Mouse (Mus musculus): ENCODE data around the gene Gm33543. TPM values are rescaled to one million over a fixed set of nuclear protein-coding genes. Genes with fewer than 3 reads are reported as not detected.

The Gm33543 gene
- total and polyA plus RNA-seq, 3 experiments: not detected

GRCm38 (mm10) chr10:95839803-95840202, 2.9 kb downstream of the Gm33543 start:
- no peak overlapping the region for H3K9ac ChIP-seq (ENCODE audit: control insufficient read depth, low read depth, low read length, poor library complexity, severe bottlenecking)
- no peaks in the 10 kb centered on the region for H3K27me3 ChIP-seq (ENCODE audit: control insufficient read depth in 1 of 2, insufficient read depth in 2 of 2, low read length in 2 of 2)
- H3K36me3 ChIP-seq (ENCODE audit: control insufficient read depth in 1 of 2, insufficient read depth in 2 of 2, low read length in 2 of 2): no peaks in the 10 kb centered on the region
- DNase-seq (ENCODE audit: low read depth, low spot score): no peak
- no peak overlapping the region for H3K4me3 ChIP-seq (ENCODE audit: control insufficient read depth in 1 of 2, insufficient read depth in 1 of 2, low read depth in 2 of 2, low read length in 2 of 2)
- H3K27ac ChIP-seq (ENCODE audit: control insufficient read depth, low read depth, low read length): no peak overlapping the region
- TF ChIP-seq CHD2 (IDR thresholded peaks at IDR 0.05; ENCODE audit: low read length) (no peak), TCF12 (IDR thresholded peaks at IDR 0.05; ENCODE audit: low read depth, low read length) (no peak), USF2 (IDR thresholded peaks at IDR 0.05; ENCODE audit: borderline replicate concordance in 1 of 2, insufficient read depth in 1 of 2, low read depth in 1 of 2, low read length in 2 of 2) (no peak), POLR2AphosphoS2 (IDR thresholded peaks at IDR 0.05; ENCODE audit: low read length) (no peak)
- no peaks in the 10 kb centered on the region for H3K4me1 ChIP-seq (ENCODE audit: control insufficient read depth in 1 of 2, insufficient read depth in 2 of 2, low read length in 2 of 2)
- H3K9me3 ChIP-seq (replicated peaks; ENCODE audit: insufficient read depth, low read length): no peaks in the 10 kb centered on the region
- H3K79me2 ChIP-seq (ENCODE audit: control insufficient read depth, insufficient read depth, low read length, poor library complexity): no peaks in the 10 kb centered on the region

DNA sequence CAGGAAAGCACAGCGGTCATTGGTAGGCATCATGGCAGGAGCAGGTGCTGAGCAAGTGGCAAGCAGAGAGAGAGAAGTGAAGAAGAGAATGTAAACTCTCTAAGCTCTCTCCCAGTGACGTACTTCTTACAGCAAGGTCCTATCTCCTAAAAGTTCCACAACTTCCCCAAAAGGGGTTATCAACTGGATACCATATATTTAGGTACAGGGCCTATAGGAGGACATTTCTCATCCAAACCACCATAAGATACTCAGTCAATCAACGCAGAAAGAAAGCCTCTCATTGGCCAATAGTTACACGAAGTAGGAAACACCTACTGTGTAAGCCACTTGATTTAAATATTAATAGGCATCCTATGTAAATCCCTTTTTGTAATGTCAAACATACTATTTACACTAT, 3.7 kb downstream of the Gm33543 start:
- H3K36me3 ChIP-seq (ENCODE audit: control insufficient read depth in 1 of 2, insufficient read depth in 2 of 2, low read length in 2 of 2): no peaks in the 10 kb centered on the region
- no peak for TF ChIP-seq POLR2AphosphoS5 (IDR thresholded peaks at IDR 0.05; ENCODE audit: borderline replicate concordance, low read depth, low read length)
- no peak for TF ChIP-seq GATA1 (IDR thresholded peaks at IDR 0.05; ENCODE audit: low read depth, low read length)
- no peak for TF ChIP-seq BHLHE40 (IDR thresholded peaks at IDR 0.05; ENCODE audit: borderline replicate concordance, low read depth, low read length)
- no peak for TF ChIP-seq POLR2AphosphoS2 (IDR thresholded peaks at IDR 0.05; ENCODE audit: low read length)
- TF ChIP-seq ZKSCAN1 (IDR thresholded peaks at IDR 0.05; ENCODE audit: low read depth, low read length): no peak
- TF ChIP-seq JUND (IDR thresholded peaks at IDR 0.05; ENCODE audit: low read depth, low read length): no peak
- TF ChIP-seq TBP (IDR thresholded peaks at IDR 0.05; ENCODE audit: low read depth, low read length): no peak
- no peak for TF ChIP-seq MAX (IDR thresholded peaks at IDR 0.05; ENCODE audit: low read length)
- DNase-seq (ENCODE audit: low read depth, low spot score): peak; percentile 10

DNA sequence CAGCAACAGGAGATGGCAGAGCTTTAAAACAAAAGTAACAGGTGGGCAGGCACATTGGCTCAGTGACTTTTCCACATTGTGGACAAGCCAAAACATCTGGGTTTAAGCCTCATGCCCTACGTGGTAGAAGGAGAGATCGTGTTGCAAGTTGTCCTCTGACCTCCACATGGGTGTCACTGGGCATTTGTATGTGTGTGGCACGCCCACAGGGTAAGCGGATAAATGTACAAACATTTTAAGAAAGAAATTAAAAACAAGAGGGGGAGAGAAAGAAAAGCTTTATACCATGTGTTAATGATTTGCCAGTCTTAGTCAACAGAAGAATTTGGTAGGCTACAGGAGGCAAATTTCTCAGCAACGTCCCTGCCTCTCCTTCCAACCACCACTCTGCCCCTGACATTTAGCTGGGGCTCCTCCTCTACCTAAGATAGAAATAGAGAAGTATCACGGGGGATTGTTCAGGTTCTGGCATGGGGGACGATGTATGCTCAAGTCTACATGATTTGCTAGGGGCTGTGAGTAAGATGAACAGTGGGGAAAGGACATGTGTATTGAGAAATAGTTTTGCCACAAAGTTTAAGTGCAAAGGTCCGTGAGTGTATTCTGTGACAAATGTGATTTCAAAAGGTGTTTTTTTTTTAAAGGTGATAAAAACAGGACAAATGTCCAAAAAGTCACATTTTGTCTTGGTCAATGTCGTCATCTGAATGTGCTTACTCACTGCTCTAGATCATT, 6.0 kb downstream of the Gm33543 start:
- no peak overlapping the region for H3K27ac ChIP-seq (ENCODE audit: control insufficient read depth, low read depth, low read length)
- no peaks in the 10 kb centered on the region; the same call in 1 of the 2 replicates for H3K79me2 ChIP-seq (ENCODE audit: control insufficient read depth, insufficient read depth, low read length, poor library complexity)
- H3K9ac ChIP-seq (ENCODE audit: control insufficient read depth, low read depth, low read length, poor library complexity, severe bottlenecking): no peak overlapping the region
- TF ChIP-seq POLR2AphosphoS2 (IDR thresholded peaks at IDR 0.05; ENCODE audit: low read length) (no peak), TCF12 (IDR thresholded peaks at IDR 0.05; ENCODE audit: low read depth, low read length) (no peak), MAX (IDR thresholded peaks at IDR 0.05; ENCODE audit: low read length) (no peak), CTCF (IDR thresholded peaks at IDR 0.05 in 2 of 3, conservative IDR thresholded peaks at IDR 0.05 in 1 of 3; ENCODE audit: control insufficient read depth in 1 of 3, insufficient read depth in 1 of 3, low read depth in 2 of 3, low read length in 3 of 3, poor library complexity in 1 of 3, severe bottlenecking in 1 of 3) (no peak), ELF1 (IDR thresholded peaks at IDR 0.05; ENCODE audit: low read depth, low read length) (no peak), MAFK (IDR thresholded peaks at IDR 0.05; ENCODE audit: borderline replicate concordance, low read depth, low read length) (no peak), MEF2A (IDR thresholded peaks at IDR 0.05; ENCODE audit: extremely low read depth, insufficient replicate concordance, low read depth, low read length, poor library complexity, severe bottlenecking) (no peak), BHLHE40 (IDR thresholded peaks at IDR 0.05; ENCODE audit: borderline replicate concordance, low read depth, low read length) (no peak), ZNF384 (IDR thresholded peaks at IDR 0.05; ENCODE audit: low read depth, low read length) (no peak), RCOR1 (IDR thresholded peaks at IDR 0.05; ENCODE audit: low read depth, low read length) (no peak), EP300 (IDR thresholded peaks at IDR 0.05; ENCODE audit: low read depth in 1 of 2, low read length in 2 of 2) (no peak), RAD21 (IDR thresholded peaks at IDR 0.05; ENCODE audit: low read depth, low read length) (no peak), POLR2A (IDR thresholded peaks at IDR 0.05; ENCODE audit: control insufficient read depth in 1 of 2, insufficient read depth in 1 of 2, low read depth in 1 of 2, low read length in 2 of 2, poor library complexity in 1 of 2) (no peak), TBP (IDR thresholded peaks at IDR 0.05; ENCODE audit: low read depth, low read length) (no peak), NRF1 (IDR thresholded peaks at IDR 0.05; ENCODE audit: insufficient read depth, low read depth, low read length, poor library complexity, severe bottlenecking) (no peak), TAL1 (IDR thresholded peaks at IDR 0.05; ENCODE audit: low read length) (no peak), MXI1 (IDR thresholded peaks at IDR 0.05; ENCODE audit: low read depth, low read length) (no peak), ZKSCAN1 (IDR thresholded peaks at IDR 0.05; ENCODE audit: low read depth, low read length) (no peak), ZC3H11A (IDR thresholded peaks at IDR 0.05; ENCODE audit: low read depth, low read length) (no peak)
- no peaks in the 10 kb centered on the region for H3K27me3 ChIP-seq (ENCODE audit: control insufficient read depth in 1 of 2, insufficient read depth in 2 of 2, low read length in 2 of 2)
- H3K36me3 ChIP-seq (ENCODE audit: control insufficient read depth in 1 of 2, insufficient read depth in 2 of 2, low read length in 2 of 2): no peaks in the 10 kb centered on the region
- no peaks in the 10 kb centered on the region for H3K9me3 ChIP-seq (replicated peaks; ENCODE audit: insufficient read depth, low read length)
- no peak for DNase-seq (ENCODE audit: low read depth, low spot score)
- no peak overlapping the region for H3K4me3 ChIP-seq (ENCODE audit: control insufficient read depth in 1 of 2, insufficient read depth in 1 of 2, low read depth in 2 of 2, low read length in 2 of 2)
- no peaks in the 10 kb centered on the region for H3K4me1 ChIP-seq (ENCODE audit: control insufficient read depth in 1 of 2, insufficient read depth in 2 of 2, low read length in 2 of 2)

More for the DNA sequence above, 3.7 kb downstream of the Gm33543 start:
- Histone ChIP-seq H3K27me3 (ENCODE audit: control insufficient read depth in 1 of 2, insufficient read depth in 2 of 2, low read length in 2 of 2) (no peaks in the 10 kb centered on the region), H3K9me3 (replicated peaks; ENCODE audit: insufficient read depth, low read length) (no peaks in the 10 kb centered on the region), H3K4me3 (ENCODE audit: control insufficient read depth in 1 of 2, insufficient read depth in 1 of 2, low read depth in 2 of 2, low read length in 2 of 2) (no peak overlapping the region), H3K4me1 (ENCODE audit: control insufficient read depth in 1 of 2, insufficient read depth in 2 of 2, low read length in 2 of 2) (no peaks in the 10 kb centered on the region), H3K79me2 (ENCODE audit: control insufficient read depth, insufficient read depth, low read length, poor library complexity) (no peaks in the 10 kb centered on the region; the same call in 1 of the 2 replicates), H3K9ac (ENCODE audit: control insufficient read depth, low read depth, low read length, poor library complexity, severe bottlenecking) (no peak overlapping the region), H3K27ac (ENCODE audit: control insufficient read depth, low read depth, low read length) (no peak overlapping the region)

Data from MEL (cell line).